Comparison of ENCODE assay signal across 15 mouse cellular contexts in the genomic region with DNA sequence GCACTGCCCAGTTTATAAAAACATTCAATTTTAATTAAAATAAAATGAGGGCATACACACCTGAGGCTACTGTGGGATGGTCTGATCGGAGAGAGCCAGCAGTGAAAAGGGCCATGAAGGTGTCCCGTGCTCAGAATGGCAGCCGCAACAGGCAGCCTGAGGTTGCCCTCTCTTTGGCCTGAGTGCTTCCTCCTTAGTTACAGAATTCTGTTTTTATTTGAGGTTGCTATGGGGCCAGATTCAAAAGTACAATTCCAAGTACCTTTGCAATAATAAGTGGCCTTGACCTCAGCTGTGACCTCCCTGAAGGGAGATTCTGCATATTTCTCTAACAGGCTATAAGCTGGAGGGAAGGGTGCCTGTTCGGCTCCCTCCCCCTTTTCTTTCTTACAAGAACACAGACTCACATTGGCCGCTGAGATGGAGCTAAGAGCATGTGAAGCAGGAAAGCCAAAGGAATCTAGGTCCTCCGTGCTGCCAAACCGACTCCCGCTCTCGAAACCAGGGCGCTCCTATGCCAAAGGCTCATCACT. TPM values are rescaled to one million over a fixed set of nuclear protein-coding genes. Genes with fewer than 3 reads are reported as not detected.
DNase-seq lines count a peak whose midpoint lies in the region; ATAC-seq lines count a peak whose summit lies in the region.
"Had no signal": no experiment of that assay in that cellular context is flagged by ENCODE, and none has a peak within 500 bp of the region (broad histone marks: within the 10 kb centered on the region; RNA-seq: fewer than 3 reads in every experiment).

No protein-coding gene starts in this region.

- no peak overlapping the region for H3K9ac ChIP-seq in intestine, embryonic 14.5 days (ENCODE audit: low read length)
- H3K9ac ChIP-seq in intestine, embryonic 15.5 days, result no peak overlapping the region
- H3K9ac ChIP-seq in limb, embryonic 13.5 days, result no peak overlapping the region
- H3K9ac ChIP-seq in midbrain, embryonic 14.5 days (replicated peaks; ENCODE audit: low read length), result 0 out of 2 replicates have a peak overlapping the region, but pooled peaks have one; percentile 7
- H3K9ac ChIP-seq: embryonic facial prominence, embryonic 15.5 days; liver, embryonic 15.5 days had no signal

- no peaks in the 10 kb centered on the region for H3K4me1 ChIP-seq in intestine, embryonic 14.5 days (replicated peaks; ENCODE audit: control insufficient read depth, insufficient read depth, low read length)
- H3K4me1 ChIP-seq in intestine, embryonic 15.5 days (replicated peaks), result 0 out of 2 replicates have a peak, but pooled peaks cover 2% of the 10 kb centered on the region
- no peaks in the 10 kb centered on the region for H3K4me1 ChIP-seq in limb, embryonic 13.5 days
- 0 out of 2 replicates have a peak, but pooled peaks cover 4% of the 10 kb centered on the region for H3K4me1 ChIP-seq in midbrain, embryonic 14.5 days (ENCODE audit: control insufficient read depth, insufficient read depth, low read length)
- H3K4me1 ChIP-seq: embryonic facial prominence, embryonic 15.5 days had no signal

- no peaks in the 10 kb centered on the region for H3K27me3 ChIP-seq in intestine, embryonic 14.5 days (replicated peaks; ENCODE audit: control insufficient read depth, insufficient read depth, low read length)
- H3K27me3 ChIP-seq in intestine, embryonic 15.5 days (replicated peaks), result no peaks in the 10 kb centered on the region
- peaks cover 4% of the 10 kb centered on the region for H3K27me3 ChIP-seq in limb, embryonic 13.5 days
- no peaks in the 10 kb centered on the region for H3K27me3 ChIP-seq in midbrain, embryonic 14.5 days (ENCODE audit: control insufficient read depth, insufficient read depth, low read length)
- H3K27me3 ChIP-seq: embryonic facial prominence, embryonic 15.5 days; liver, embryonic 15.5 days had no signal

- H3K4me3 ChIP-seq in intestine, embryonic 14.5 days (ENCODE audit: low read depth, low read length), result no peak overlapping the region
- no peak overlapping the region for H3K4me3 ChIP-seq in intestine, embryonic 15.5 days (replicated peaks)
- no peak overlapping the region for H3K4me3 ChIP-seq in limb, embryonic 13.5 days
- H3K4me3 ChIP-seq in midbrain, embryonic 14.5 days (replicated peaks; ENCODE audit: low read depth, low read length), result 0 out of 2 replicates have a peak overlapping the region, but pooled peaks have one; percentile 3
- H3K4me3 ChIP-seq: embryonic facial prominence, embryonic 15.5 days; liver, embryonic 15.5 days; myocyte had no signal

- H3K27ac ChIP-seq in intestine, embryonic 14.5 days (ENCODE audit: low read depth), result no peak overlapping the region
- no peak overlapping the region for H3K27ac ChIP-seq in intestine, embryonic 15.5 days
- no peak overlapping the region for H3K27ac ChIP-seq in limb, embryonic 13.5 days
- H3K27ac ChIP-seq in midbrain, embryonic 14.5 days (replicated peaks; ENCODE audit: low read depth, low read length), result peak overlapping the region; percentile 75
- H3K27ac ChIP-seq: embryonic facial prominence, embryonic 15.5 days; liver, embryonic 15.5 days had no signal

- DNase-seq in intestine, embryonic 14.5 days (ENCODE audit: low spot score), result no peak
- DNase-seq in brain, adult 2 months (ENCODE audit: low read depth, low spot score), result peak; percentile 40
- DNase-seq in midbrain, embryonic 14.5 days, result peak; percentile 34
- DNase-seq in right cerebral cortex, adult 2 months (ENCODE audit: low spot score in 2 of 2), result no peak
- no peak for DNase-seq in thymus, postnatal 36 days
- DNase-seq: cerebellum, postnatal 10 days; kidney, postnatal 36 days; thymus, adult 18-20 months had no signal

- peak overlapping the region; percentile 29; the same call in 1 of the 2 replicates for H3K4me2 ChIP-seq in intestine, embryonic 14.5 days (ENCODE audit: low read length)
- H3K4me2 ChIP-seq in intestine, embryonic 15.5 days (replicated peaks), result no peak overlapping the region
- 0 out of 2 replicates have a peak overlapping the region, but pooled peaks have one; percentile 16 for H3K4me2 ChIP-seq in limb, embryonic 13.5 days (replicated peaks)
- H3K4me2 ChIP-seq in midbrain, embryonic 14.5 days (ENCODE audit: low read length), result peak overlapping the region; percentile 41
- H3K4me2 ChIP-seq: embryonic facial prominence, embryonic 15.5 days had no signal

- no peak for ATAC-seq in intestine, embryonic 14.5 days (replicated peaks; ENCODE audit: low FRiP score, low TSS enrichment, low read depth)
- no peak for ATAC-seq in intestine, embryonic 15.5 days
- ATAC-seq in limb, embryonic 13.5 days (ENCODE audit: low FRiP score, low read depth), result no peak
- ATAC-seq in midbrain, embryonic 14.5 days (ENCODE audit: low FRiP score, low TSS enrichment), result no peak
- ATAC-seq: intestine, embryonic 16.5 days had no signal

- no peaks in the 10 kb centered on the region for H3K36me3 ChIP-seq in intestine, embryonic 14.5 days (ENCODE audit: control insufficient read depth, insufficient read depth, low read length)
- H3K36me3 ChIP-seq in intestine, embryonic 15.5 days, result no peaks in the 10 kb centered on the region
- H3K36me3 ChIP-seq in limb, embryonic 13.5 days, result no peaks in the 10 kb centered on the region
- no peaks in the 10 kb centered on the region for H3K36me3 ChIP-seq in midbrain, embryonic 14.5 days (ENCODE audit: control insufficient read depth, insufficient read depth, low read length)
- H3K36me3 ChIP-seq: embryonic facial prominence, embryonic 15.5 days; G1E; liver, embryonic 15.5 days had no signal

- no peaks in the 10 kb centered on the region for H3K9me3 ChIP-seq in intestine, embryonic 14.5 days (ENCODE audit: control insufficient read depth, low read length)
- no peaks in the 10 kb centered on the region for H3K9me3 ChIP-seq in intestine, embryonic 15.5 days
- no peaks in the 10 kb centered on the region for H3K9me3 ChIP-seq in limb, embryonic 13.5 days
- no peaks in the 10 kb centered on the region for H3K9me3 ChIP-seq in midbrain, embryonic 14.5 days (ENCODE audit: control insufficient read depth, low read length)
- H3K9me3 ChIP-seq: embryonic facial prominence, embryonic 15.5 days; G1E; liver, embryonic 15.5 days had no signal

- WGBS in intestine, embryonic 14.5 days, result 54% methylated on average over 10 of the region's 10 CpGs
- 54% methylated on average over 10 of the region's 10 CpGs for WGBS in intestine, embryonic 15.5 days
- WGBS in limb, embryonic 13.5 days, result 57% methylated on average over 10 of the region's 10 CpGs
- 39% methylated on average over 10 of the region's 10 CpGs for WGBS in midbrain, embryonic 14.5 days

RNA-seq across cellular contexts. Expression of gene Lat, which starts 17.9 kb away (rescaled TPM):
- polyA plus RNA-seq in intestine, embryonic 14.5 days (2014; fragmentation: Nextera tagmentation; extraction: Ambion mirVana), result 1.1 and 1.9 TPM in 2 replicates
- 1.4 and 1.5 TPM in 2 replicates for polyA plus RNA-seq in intestine, embryonic 15.5 days (2015; fragmentation: Nextera tagmentation; extraction: Ambion mirVana)
- polyA plus RNA-seq in limb, embryonic 13.5 days (2015; fragmentation: Nextera tagmentation; extraction: Ambion mirVana), result 2.9 and 3.6 TPM in 2 replicates
- polyA plus RNA-seq in midbrain, embryonic 14.5 days (2014; fragmentation: Nextera tagmentation; extraction: Ambion mirVana), result 0.65 and 0.92 TPM in 2 replicates

RNA-seq across cellular contexts. Expression of gene Spns1, which starts 25.8 kb away (rescaled TPM):
- 44.4 and 45.9 TPM in 2 replicates for polyA plus RNA-seq in intestine, embryonic 14.5 days (2014; fragmentation: Nextera tagmentation; extraction: Ambion mirVana)
- 53.4 and 59.3 TPM in 2 replicates for polyA plus RNA-seq in intestine, embryonic 15.5 days (2015; fragmentation: Nextera tagmentation; extraction: Ambion mirVana)
- polyA plus RNA-seq in limb, embryonic 13.5 days (2015; fragmentation: Nextera tagmentation; extraction: Ambion mirVana), result 61.7 and 62.4 TPM in 2 replicates
- 60.4 and 74.5 TPM in 2 replicates for polyA plus RNA-seq in midbrain, embryonic 14.5 days (2014; fragmentation: Nextera tagmentation; extraction: Ambion mirVana)

RNA-seq across cellular contexts. Expression of gene Nfatc2ip, which starts 45.1 kb away (rescaled TPM):
- 2.3 and 2.6 TPM in 2 replicates for polyA plus RNA-seq in intestine, embryonic 14.5 days (2014; fragmentation: Nextera tagmentation; extraction: Ambion mirVana)
- 1.6 and 2.5 TPM in 2 replicates for polyA plus RNA-seq in intestine, embryonic 15.5 days (2015; fragmentation: Nextera tagmentation; extraction: Ambion mirVana)
- 2.3 and 2.4 TPM in 2 replicates for polyA plus RNA-seq in limb, embryonic 13.5 days (2015; fragmentation: Nextera tagmentation; extraction: Ambion mirVana)
- polyA plus RNA-seq in midbrain, embryonic 14.5 days (2014; fragmentation: Nextera tagmentation; extraction: Ambion mirVana), result 3.5 and 4.9 TPM in 2 replicates

Comparison
In these comparisons a context has a peak if more than half of its experiments do, and no peak if none do; other contexts are left out.
1. DNase-seq: peak in brain, adult 2 months (single experiment) and midbrain, embryonic 14.5 days (single experiment); none in intestine, embryonic 14.5 days (single experiment), right cerebral cortex, adult 2 months (0 of 2) and thymus, postnatal 36 days (0 of 2).